Mouse (Mus musculus) gastrocnemius, postnatal 36 days (tissue): Measurements from ENCODE around the gene Rp2. TPM values are rescaled to one million over a fixed set of nuclear protein-coding genes. Genes with fewer than 3 reads are reported as not detected.

Experiments
- DNase-seq, 2 experiments: peaks; one replicate each; pipeline ENCODE4 v3.0.0; 2022
- intact Hi-C: fragments of 180-260 bp; cut with DNase I; formaldehyde crosslinking; loops from one replicate; pipeline ENCODE4 v1.15.1; 2025
- total RNA-seq, 2 experiments: library from RNA; stranded (reverse); gene quantifications; 2 replicates each; pipeline ENCODE4 v1.2.3; 2021

Rp2 gene
- total RNA-seq, 2 experiments from 2014 or later, result 5.8 to 5.9 TPM

DNA sequence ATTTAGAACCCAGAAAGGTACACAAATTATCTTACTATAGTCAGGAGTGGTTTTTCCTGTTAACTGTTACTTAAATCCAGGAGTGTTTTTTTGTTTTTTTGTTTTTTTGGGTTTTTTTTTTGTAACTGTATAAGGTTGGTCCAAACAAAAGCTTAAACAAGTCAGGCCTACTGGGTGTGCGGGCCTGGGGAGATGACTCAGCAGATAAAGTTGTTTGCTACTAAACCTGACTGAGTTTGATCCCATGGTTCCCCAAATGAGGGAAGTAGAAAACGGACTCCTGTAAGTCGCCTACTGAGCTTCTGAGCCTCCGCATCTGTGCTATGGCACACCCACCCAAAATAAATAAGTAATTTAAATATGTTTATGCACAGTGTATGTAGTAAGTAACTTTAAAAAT, 55.3 kb downstream of the Rp2 start:
- intact Hi-C loops, result no loop called here
- DNase-seq, result no peak

DNA sequence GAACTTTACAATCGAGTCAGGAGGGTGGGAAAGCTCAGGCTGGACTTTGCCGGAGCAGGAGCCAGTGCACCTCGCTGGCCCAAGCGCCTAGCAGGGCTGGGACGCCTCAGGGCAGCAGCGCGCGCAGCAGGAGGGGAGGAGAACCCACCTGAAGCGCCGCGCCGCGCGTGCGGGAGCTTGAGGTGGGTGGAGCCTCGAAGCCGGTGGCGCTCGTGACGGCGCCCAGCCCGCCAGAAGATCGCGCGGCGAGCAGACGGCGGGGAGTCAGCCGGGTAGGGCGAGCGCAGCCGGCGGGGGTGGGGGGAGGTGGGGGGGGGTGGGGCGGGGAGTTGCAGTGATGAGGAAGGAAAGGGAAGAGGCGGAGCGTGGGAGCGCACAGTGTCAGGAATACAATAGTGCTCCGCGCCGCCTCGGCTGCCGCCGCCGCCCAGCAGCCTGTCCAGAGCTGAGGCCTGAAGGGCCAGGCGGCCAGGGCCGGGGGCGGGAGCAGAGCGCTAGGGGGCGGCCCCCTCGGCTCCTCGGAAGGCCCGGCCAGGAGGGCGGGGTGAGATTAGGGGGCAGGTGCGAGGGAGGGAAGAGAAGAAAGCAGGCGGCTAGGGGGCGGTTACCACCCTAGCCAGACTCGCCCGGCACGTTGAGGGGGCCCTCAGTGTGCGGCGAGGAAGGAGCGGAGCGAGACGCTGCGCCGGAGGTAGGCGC, 61.0 kb downstream of the Rp2 start, which contains the start of gene Jade3:
Jade3 (plus strand) TSS at position 549 of the 699 bp plus-strand sequence.
- intact Hi-C loops, result no loop called here

DNA sequence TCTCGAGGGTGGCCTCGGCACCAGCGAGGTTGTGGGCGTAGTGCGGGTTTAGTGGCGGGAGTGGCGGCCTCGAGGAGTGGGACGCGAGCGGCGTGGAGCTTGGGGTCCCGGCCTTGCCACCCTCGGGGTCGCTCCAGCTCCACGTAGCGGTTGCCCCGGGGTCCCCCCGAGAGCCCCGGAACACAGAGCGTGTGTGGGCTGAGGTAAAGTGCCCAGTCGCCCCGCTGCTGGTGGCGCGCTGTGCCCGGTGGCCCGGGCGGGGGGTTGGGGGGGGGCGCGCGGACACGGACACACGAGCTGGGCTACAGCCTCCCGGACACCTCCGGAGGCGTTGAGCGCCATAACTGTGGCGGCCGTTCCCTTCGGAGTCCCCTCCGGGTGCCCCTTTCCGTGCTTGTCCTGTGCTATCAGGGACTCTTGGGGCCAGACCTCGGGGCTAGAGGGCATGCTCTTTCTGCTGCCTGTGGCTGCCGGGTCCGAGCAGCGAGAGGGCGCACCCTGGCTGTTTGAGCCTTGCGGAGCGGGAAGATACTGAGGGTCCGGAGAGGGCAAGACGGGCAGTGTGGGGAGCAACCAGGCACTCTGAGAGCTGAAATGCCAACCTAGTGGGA, 61.7 kb downstream of the Rp2 start:
- peak in 1 of 2 experiments; percentile 14 for DNase-seq
- intact Hi-C loops, result no loop called here

More for the DNA sequence above, 61.0 kb downstream of the Rp2 start, which contains the start of gene Jade3:
- DNase-seq, result peak; percentile 48 to 53

Other genes with a start within 250 kb of the Rp2 start
- gene Slc9a7, start 72.7 kb upstream of the Rp2 start, total RNA-seq, result 10 to 100 TPM in 1 of 2 experiments, 1 to 10 TPM in 1; 5.5 to 10.5 TPM
- gene Jade3, start 61.2 kb downstream of the Rp2 start, total RNA-seq, result under 1 TPM; 0.54 to 0.59 TPM
- not detected for gene Rgn, start 185.3 kb downstream of the Rp2 start, total RNA-seq